Mouse (Mus musculus): ENCODE results near the gene Dnah6. TPM values are rescaled to one million over a fixed set of nuclear protein-coding genes. Genes with fewer than 3 reads are reported as not detected.
A peak's percentile ranks its signal among the peaks of the same experiment; 100 is the strongest.

The Dnah6 gene
- polyA plus RNA-seq, 1 experiment: 0.70 TPM

- H3K4me3 ChIP-seq (replicated peaks; ENCODE audit: control insufficient read depth, low read depth, low read length): no peak overlapping the region
- no peak overlapping the region for H3K27ac ChIP-seq (ENCODE audit: control insufficient read depth, insufficient read depth, low read depth, low read length, poor library complexity)
- TF ChIP-seq CTCF (IDR thresholded peaks at IDR 0.05; ENCODE audit: control insufficient read depth, insufficient read depth, low read length): no peak
- TF ChIP-seq POLR2A (IDR thresholded peaks at IDR 0.05; ENCODE audit: borderline replicate concordance, control insufficient read depth, low read depth, low read length): no peak
- H3K4me1 ChIP-seq (ENCODE audit: control insufficient read depth, insufficient read depth, low read length): no peaks in the 10 kb centered on the region
- 85% methylated on average over 4 of the region's 4 CpGs for WGBS
Observed at GRCm38 (mm10) chr6:73161338-73161737, 60.1 kb downstream of the Dnah6 start.

- H3K4me3 ChIP-seq (replicated peaks; ENCODE audit: control insufficient read depth, low read depth, low read length): no peak overlapping the region
- H3K27ac ChIP-seq (ENCODE audit: control insufficient read depth, insufficient read depth, low read depth, low read length, poor library complexity): no peak overlapping the region
- no peaks in the 10 kb centered on the region for H3K4me1 ChIP-seq (ENCODE audit: control insufficient read depth, insufficient read depth, low read length)
- 73% methylated on average over 2 of the region's 2 CpGs for WGBS
- no peak for TF ChIP-seq POLR2A (IDR thresholded peaks at IDR 0.05; ENCODE audit: borderline replicate concordance, control insufficient read depth, low read depth, low read length)
- TF ChIP-seq CTCF (IDR thresholded peaks at IDR 0.05; ENCODE audit: control insufficient read depth, insufficient read depth, low read length): no peak
Observed at GRCm38 (mm10) chr6:73155455-73155854, 66.0 kb downstream of the Dnah6 start.

GRCm38 (mm10) chr6:73153675-73154074 is 67.8 kb downstream of the Dnah6 start:
- 0% methylated on average over 1 of the region's 1 CpGs for WGBS

GRCm38 (mm10) chr6:73143403-73143802 is 78.0 kb downstream of the Dnah6 start:
- WGBS: 89% methylated on average over 7 of the region's 7 CpGs
- Histone ChIP-seq H3K4me3 (replicated peaks; ENCODE audit: control insufficient read depth, low read depth, low read length) (no peak overlapping the region), H3K4me1 (ENCODE audit: control insufficient read depth, insufficient read depth, low read length) (no peaks in the 10 kb centered on the region), H3K27ac (ENCODE audit: control insufficient read depth, insufficient read depth, low read depth, low read length, poor library complexity) (no peak overlapping the region)
- TF ChIP-seq POLR2A (IDR thresholded peaks at IDR 0.05; ENCODE audit: borderline replicate concordance, control insufficient read depth, low read depth, low read length): no peak
- no peak for TF ChIP-seq CTCF (IDR thresholded peaks at IDR 0.05; ENCODE audit: control insufficient read depth, insufficient read depth, low read length)

More at GRCm38 (mm10) chr6:73153675-73154074, 67.8 kb downstream of the Dnah6 start:
- H3K27ac ChIP-seq (ENCODE audit: control insufficient read depth, insufficient read depth, low read depth, low read length, poor library complexity): no peak overlapping the region
- H3K4me1 ChIP-seq (ENCODE audit: control insufficient read depth, insufficient read depth, low read length): no peaks in the 10 kb centered on the region
- TF ChIP-seq CTCF (IDR thresholded peaks at IDR 0.05; ENCODE audit: control insufficient read depth, insufficient read depth, low read length): peak; percentile 71
- TF ChIP-seq POLR2A (IDR thresholded peaks at IDR 0.05; ENCODE audit: borderline replicate concordance, control insufficient read depth, low read depth, low read length): no peak
- no peak overlapping the region for H3K4me3 ChIP-seq (replicated peaks; ENCODE audit: control insufficient read depth, low read depth, low read length)

GRCm38 (mm10) chr6:73142776-73143175 is 78.7 kb downstream of the Dnah6 start:
- Histone ChIP-seq H3K4me3 (replicated peaks; ENCODE audit: control insufficient read depth, low read depth, low read length) (no peak overlapping the region), H3K4me1 (ENCODE audit: control insufficient read depth, insufficient read depth, low read length) (no peaks in the 10 kb centered on the region), H3K27ac (ENCODE audit: control insufficient read depth, insufficient read depth, low read depth, low read length, poor library complexity) (no peak overlapping the region)
- TF ChIP-seq POLR2A (IDR thresholded peaks at IDR 0.05; ENCODE audit: borderline replicate concordance, control insufficient read depth, low read depth, low read length) (no peak), CTCF (IDR thresholded peaks at IDR 0.05; ENCODE audit: control insufficient read depth, insufficient read depth, low read length) (no peak)
- 76% methylated on average over 4 of the region's 4 CpGs for WGBS

GRCm38 (mm10) chr6:73140836-73141235 is 80.6 kb downstream of the Dnah6 start:
- no peaks in the 10 kb centered on the region for H3K4me1 ChIP-seq (ENCODE audit: control insufficient read depth, insufficient read depth, low read length)
- H3K4me3 ChIP-seq (replicated peaks; ENCODE audit: control insufficient read depth, low read depth, low read length): no peak overlapping the region
- H3K27ac ChIP-seq (ENCODE audit: control insufficient read depth, insufficient read depth, low read depth, low read length, poor library complexity): no peak overlapping the region
- no peak for TF ChIP-seq POLR2A (IDR thresholded peaks at IDR 0.05; ENCODE audit: borderline replicate concordance, control insufficient read depth, low read depth, low read length)
- no peak for TF ChIP-seq CTCF (IDR thresholded peaks at IDR 0.05; ENCODE audit: control insufficient read depth, insufficient read depth, low read length)
- WGBS: 80% methylated on average over 3 of the region's 3 CpGs

- WGBS: 49% methylated on average over 5 of the region's 5 CpGs
- H3K4me1 ChIP-seq (ENCODE audit: control insufficient read depth, insufficient read depth, low read length): no peaks in the 10 kb centered on the region; the same call in 1 of the 2 replicates
- H3K27ac ChIP-seq (ENCODE audit: control insufficient read depth, insufficient read depth, low read depth, low read length, poor library complexity): no peak overlapping the region
- H3K4me3 ChIP-seq (replicated peaks; ENCODE audit: control insufficient read depth, low read depth, low read length): no peak overlapping the region
- TF ChIP-seq POLR2A (IDR thresholded peaks at IDR 0.05; ENCODE audit: borderline replicate concordance, control insufficient read depth, low read depth, low read length) (no peak), CTCF (IDR thresholded peaks at IDR 0.05; ENCODE audit: control insufficient read depth, insufficient read depth, low read length) (no peak)
Observed at GRCm38 (mm10) chr6:73132784-73133183, 88.7 kb downstream of the Dnah6 start.

- WGBS: 83% methylated on average over 9 of the region's 9 CpGs
- Histone ChIP-seq H3K27ac (ENCODE audit: control insufficient read depth, insufficient read depth, low read depth, low read length, poor library complexity) (no peak overlapping the region), H3K4me1 (ENCODE audit: control insufficient read depth, insufficient read depth, low read length) (no peaks in the 10 kb centered on the region; the same call in 1 of the 2 replicates), H3K4me3 (replicated peaks; ENCODE audit: control insufficient read depth, low read depth, low read length) (no peak overlapping the region)
- TF ChIP-seq POLR2A (IDR thresholded peaks at IDR 0.05; ENCODE audit: borderline replicate concordance, control insufficient read depth, low read depth, low read length) (no peak), CTCF (IDR thresholded peaks at IDR 0.05; ENCODE audit: control insufficient read depth, insufficient read depth, low read length) (no peak)
Observed at GRCm38 (mm10) chr6:73127594-73127993, 93.9 kb downstream of the Dnah6 start.

GRCm38 (mm10) chr6:73120348-73120747 is 101.1 kb downstream of the Dnah6 start:
- Histone ChIP-seq H3K27ac (ENCODE audit: control insufficient read depth, insufficient read depth, low read depth, low read length, poor library complexity) (no peak overlapping the region), H3K4me1 (ENCODE audit: control insufficient read depth, insufficient read depth, low read length) (no peaks in the 10 kb centered on the region), H3K4me3 (replicated peaks; ENCODE audit: control insufficient read depth, low read depth, low read length) (no peak overlapping the region)
- TF ChIP-seq CTCF (IDR thresholded peaks at IDR 0.05; ENCODE audit: control insufficient read depth, insufficient read depth, low read length) (no peak), POLR2A (IDR thresholded peaks at IDR 0.05; ENCODE audit: borderline replicate concordance, control insufficient read depth, low read depth, low read length) (no peak)
- 88% methylated on average over 11 of the region's 11 CpGs for WGBS
